ENCODE assay signal across 12 mouse cellular contexts in the genomic region with DNA sequence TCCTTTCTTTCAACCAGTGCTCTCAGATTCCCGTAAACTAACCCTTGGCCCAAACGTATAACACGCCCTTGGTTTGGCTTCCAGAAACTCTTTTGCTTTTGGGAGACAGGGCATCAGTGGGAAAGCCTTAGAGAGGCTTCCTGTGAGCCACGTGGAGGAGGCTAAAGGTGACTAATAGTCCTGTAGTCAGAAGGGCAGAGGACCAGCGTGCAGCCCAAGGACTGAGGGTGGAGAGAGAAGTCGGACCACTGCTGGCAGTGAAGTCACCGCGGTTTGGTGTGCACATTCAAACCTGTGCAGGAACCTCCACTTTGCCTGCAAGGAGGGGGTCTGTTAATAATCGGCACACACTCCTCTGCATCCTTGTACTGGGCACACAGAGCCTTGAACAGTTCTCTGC.
DNase-seq lines count a peak whose midpoint lies in the region; ATAC-seq and TF ChIP-seq lines count a peak whose summit lies in the region.
"Had no signal": no experiment of that assay in that cellular context is flagged by ENCODE, and none has a peak within 500 bp of the region (broad histone marks: within the 10 kb centered on the region; RNA-seq: fewer than 3 reads in every experiment).

No protein-coding gene starts in this region.

- peak overlapping the region; percentile 53 for H3K27ac ChIP-seq in heart, embryonic 13.5 days (replicated peaks)
- peak overlapping the region; percentile 12; the same call in 1 of the 2 replicates for H3K27ac ChIP-seq in midbrain, postnatal 0 days (ENCODE audit: low read depth, low read length)
- H3K27ac ChIP-seq in midbrain, embryonic 10.5 days (replicated peaks) = no peak overlapping the region
- H3K27ac ChIP-seq: left cerebral cortex, adult 2 months had no signal

- H3K36me3 ChIP-seq in heart, embryonic 13.5 days = peaks cover 20% of the 10 kb centered on the region; the same call in 1 of the 2 replicates
- no peaks in the 10 kb centered on the region for H3K36me3 ChIP-seq in midbrain, postnatal 0 days (ENCODE audit: insufficient read depth, low read length)
- peaks cover 68% of the 10 kb centered on the region for H3K36me3 ChIP-seq in midbrain, embryonic 10.5 days

- intact Hi-C loops in left cerebral cortex, postnatal 36 days (cut with DNase I) = no loop called here

- peak; percentile 15 for DNase-seq in adrenal gland, adult 2 months
- DNase-seq in adrenal gland, adult 8-10 months = no peak
- no peak for DNase-seq in heart, adult 9 months (ENCODE audit: low spot score in 2 of 2)
- no peak for DNase-seq in midbrain, postnatal 0 days (ENCODE audit: low spot score)
- no peak for DNase-seq in midbrain, embryonic 10.5 days (ENCODE audit: low spot score)
- no peak for DNase-seq in retina, embryonic 14.5 days (ENCODE audit: low spot score)
- no peak for DNase-seq in left cerebral cortex, postnatal 36 days (ENCODE audit: low spot score in 2 of 2)
- DNase-seq: right cerebral cortex, adult 18-20 months had no signal

- H3K4me1 ChIP-seq in heart, embryonic 13.5 days = peaks cover 43% of the 10 kb centered on the region
- no peaks in the 10 kb centered on the region; the same call in 1 of the 2 replicates for H3K4me1 ChIP-seq in midbrain, postnatal 0 days (ENCODE audit: insufficient read depth, low read length)
- H3K4me1 ChIP-seq in midbrain, embryonic 10.5 days = peaks cover 10% of the 10 kb centered on the region; the same call in 1 of the 2 replicates

- no peak for TF ChIP-seq CTCF in midbrain, postnatal 0 days (IDR thresholded peaks at IDR 0.05)

- no peak overlapping the region for H3K4me3 ChIP-seq in heart, embryonic 13.5 days
- H3K4me3 ChIP-seq in midbrain, postnatal 0 days (ENCODE audit: low read depth, low read length) = no peak overlapping the region
- no peak overlapping the region for H3K4me3 ChIP-seq in midbrain, embryonic 10.5 days
- H3K4me3 ChIP-seq: left cerebral cortex, adult 2 months had no signal

- H3K27me3 ChIP-seq in heart, embryonic 13.5 days (replicated peaks) = no peaks in the 10 kb centered on the region
- no peaks in the 10 kb centered on the region for H3K27me3 ChIP-seq in midbrain, postnatal 0 days (ENCODE audit: insufficient read depth, low read length)
- H3K27me3 ChIP-seq in midbrain, embryonic 10.5 days (ENCODE audit: low read depth, poor library complexity, severe bottlenecking) = no peaks in the 10 kb centered on the region

- H3K9me3 ChIP-seq in heart, embryonic 13.5 days = no peaks in the 10 kb centered on the region
- H3K9me3 ChIP-seq in midbrain, postnatal 0 days (ENCODE audit: low read length) = no peaks in the 10 kb centered on the region
- no peaks in the 10 kb centered on the region for H3K9me3 ChIP-seq in midbrain, embryonic 10.5 days (replicated peaks)

- peak overlapping the region; percentile 47 for H3K9ac ChIP-seq in heart, embryonic 13.5 days
- H3K9ac ChIP-seq in midbrain, postnatal 0 days (replicated peaks; ENCODE audit: low read length, poor library complexity, severe bottlenecking) = no peak overlapping the region

- ATAC-seq in heart, embryonic 13.5 days (ENCODE audit: extremely low read depth, insufficient number of reproducible peaks, low FRiP score, low TSS enrichment) = no peak
- no peak for ATAC-seq in midbrain, postnatal 0 days (ENCODE audit: low FRiP score)
- ATAC-seq: forebrain, embryonic 14.5 days had no signal

- H3K4me2 ChIP-seq in heart, embryonic 13.5 days = no peak overlapping the region
- H3K4me2 ChIP-seq in midbrain, postnatal 0 days (ENCODE audit: low read depth, low read length, poor library complexity, severe bottlenecking) = no peak overlapping the region
- H3K4me2 ChIP-seq: midbrain, embryonic 11.5 days had no signal

- WGBS in heart, embryonic 13.5 days = 74% methylated on average over 9 of the region's 9 CpGs
- WGBS in midbrain, postnatal 0 days = 84% methylated on average over 9 of the region's 9 CpGs
- 83% methylated on average over 9 of the region's 9 CpGs for WGBS in midbrain, embryonic 10.5 days
